Mouse (Mus musculus) neural tube, embryonic 14.5 days (tissue): ENCODE measurements around the gene Oaz1. TPM values are rescaled to one million over a fixed set of nuclear protein-coding genes. Genes with fewer than 3 reads are reported as not detected.

Experiments used
- ATAC-seq: fragments of 200-750 bp; cut with Nextera tagmentation; 2 replicates; pipeline ENCODE4 v1.8.0; 2017; ENCODE audit warnings: low read depth, mild to moderate bottlenecking, moderate TSS enrichment, moderate library complexity
- H3K27ac ChIP-seq: fragments of 300-500 bp; sonication (generic); 2 replicates; pipeline ENCODE4 v1.5.1; 2014; ENCODE audit warnings: low read depth, mild to moderate bottlenecking, control low read depth, low read length, moderate library complexity, mixed read lengths
- H3K27me3 ChIP-seq: fragments of 300-500 bp; sonication (generic); 2 replicates; pipeline ENCODE4 v1.6.1; 2014; ENCODE audit warnings: low read length; ENCODE audit not compliant: control insufficient read depth, insufficient read depth
- H3K36me3 ChIP-seq: fragments of 300-500 bp; sonication (generic); 2 replicates; pipeline ENCODE4 v1.6.1; 2014; ENCODE audit warnings: low read length, mixed read lengths; ENCODE audit not compliant: control insufficient read depth, insufficient read depth
- H3K4me1 ChIP-seq: fragments of 300-500 bp; sonication (generic); 2 replicates; pipeline ENCODE4 v1.6.1; 2014; ENCODE audit warnings: low read length; ENCODE audit not compliant: control insufficient read depth, insufficient read depth
- H3K4me2 ChIP-seq: fragments of 300-500 bp; sonication (generic); 2 replicates; pipeline ENCODE4 v1.6.1; 2014; ENCODE audit warnings: mild to moderate bottlenecking, low read depth, low read length, control low read depth
- H3K4me3 ChIP-seq: fragments of 300-500 bp; sonication (generic); 2 replicates; pipeline ENCODE4 v1.5.1; 2014; ENCODE audit warnings: low read depth, low read length, control low read depth, mixed read lengths
- H3K9ac ChIP-seq: fragments of 300-500 bp; sonication (generic); replicated peaks from 2 replicates; pipeline ENCODE4 v1.6.1; 2014; ENCODE audit warnings: low read depth, mild to moderate bottlenecking, control low read depth, low read length, mixed read lengths
- H3K9me3 ChIP-seq: fragments of 300-500 bp; sonication (generic); 2 replicates; pipeline ENCODE4 v1.6.1; 2016; ENCODE audit warnings: low read length; ENCODE audit not compliant: control insufficient read depth
- WGBS: fragments of 180-500 bp; shearing (Covaris S2); extraction: QIAGEN DNeasy Blood & Tissue Kit; methylation state at CpG from one replicate; pipeline ENCODE4 v1.1.7; 2014; 5-methylcytosine and 5-hydroxymethylcytosine counted together
- polyA plus RNA-seq: library from polyadenylated mRNA; unstranded; fragments of >200 nt; fragmentation: Nextera tagmentation; extraction: Ambion mirVana; gene quantifications from 2 replicates; pipeline ENCODE4 v1.2.1, GENCODE M21; 2014

Gene Oaz1
- polyA plus RNA-seq, 1 experiment from 2014 or later: 1,236 TPM

DNA sequence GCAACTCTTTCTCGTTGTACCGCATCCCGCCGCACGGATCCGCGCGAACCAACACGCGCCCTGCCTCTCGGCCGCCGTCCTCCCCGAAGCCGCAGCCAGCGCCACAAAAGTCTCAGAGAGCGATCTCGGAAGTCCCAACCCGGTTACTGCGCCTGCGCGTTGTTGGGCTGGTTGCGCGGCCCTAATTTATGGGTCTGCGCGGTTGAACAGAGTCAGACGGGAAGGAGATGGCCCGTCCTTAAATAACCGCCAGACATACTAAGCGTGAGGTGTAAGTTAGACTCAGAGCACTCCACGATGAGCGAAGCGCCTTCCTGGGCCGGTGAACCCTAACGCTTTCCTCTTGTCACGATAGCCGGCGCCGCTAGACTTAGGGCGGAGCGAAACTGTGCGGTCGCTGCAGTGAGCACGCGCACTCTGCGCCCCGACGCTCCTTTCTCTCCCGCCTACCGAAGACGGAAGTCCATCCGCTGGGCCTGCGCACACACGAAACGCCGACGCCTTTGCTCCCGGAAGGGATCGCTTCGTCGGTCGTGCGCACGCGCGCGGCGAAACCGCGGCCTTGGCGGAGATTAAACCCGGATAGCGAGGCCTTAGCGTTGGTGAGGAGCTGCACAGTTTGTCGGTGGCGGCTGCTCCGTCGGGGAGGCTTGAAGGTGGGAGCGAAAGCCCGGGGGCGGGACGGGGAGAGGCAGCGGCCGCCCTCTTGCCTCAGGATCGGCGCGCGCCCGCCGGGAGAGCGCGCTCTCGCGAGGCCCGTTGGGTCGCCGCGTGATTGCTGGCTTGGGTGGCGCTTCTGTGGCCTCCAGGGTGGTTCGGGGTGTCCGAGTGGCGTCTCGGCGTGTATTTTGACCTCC lies 28.1 kb upstream of the Oaz1 start, which contains the start of the genes Sf3a2 and Plekhj1:
TSS of gene Sf3a2 (plus strand) at position 49 of the 857 bp plus-strand sequence.
TSS of gene Plekhj1 (minus strand) at position 477 of the 857 bp plus-strand sequence.
- H3K36me3 ChIP-seq: peaks cover 50% of the 10 kb centered on the region
- peak within 1 kb of the TSS; percentile 94 for H3K4me3 ChIP-seq
- H3K27ac ChIP-seq: peak within 1 kb of the TSS; percentile 97
- peak within 1 kb of the TSS; percentile 95 for H3K9ac ChIP-seq
- H3K4me1 ChIP-seq: peaks cover 24% of the 10 kb centered on the region
- H3K27me3 ChIP-seq: no peaks in the 10 kb centered on the region
- H3K4me2 ChIP-seq: peak within 1 kb of the TSS; percentile 91
- no peaks in the 10 kb centered on the region for H3K9me3 ChIP-seq
- under 1% methylated on average over 100 of the region's 104 CpGs for WGBS
- ATAC-seq: peak; percentile 93

GRCm38 (mm10) chr10:80799070-80799566 lies 27.3 kb upstream of the Oaz1 start:
- H3K9ac ChIP-seq: peak overlapping the region; percentile 95
- peak overlapping the region; percentile 97 for H3K27ac ChIP-seq
- H3K9me3 ChIP-seq: no peaks in the 10 kb centered on the region
- peaks cover 50% of the 10 kb centered on the region for H3K36me3 ChIP-seq
- peak overlapping the region; percentile 91 for H3K4me2 ChIP-seq
- WGBS: 4% methylated on average over 18 of the region's 18 CpGs
- H3K4me1 ChIP-seq: peaks cover 24% of the 10 kb centered on the region
- no peak for ATAC-seq
- no peaks in the 10 kb centered on the region for H3K27me3 ChIP-seq
- peak overlapping the region; percentile 94 for H3K4me3 ChIP-seq

DNA sequence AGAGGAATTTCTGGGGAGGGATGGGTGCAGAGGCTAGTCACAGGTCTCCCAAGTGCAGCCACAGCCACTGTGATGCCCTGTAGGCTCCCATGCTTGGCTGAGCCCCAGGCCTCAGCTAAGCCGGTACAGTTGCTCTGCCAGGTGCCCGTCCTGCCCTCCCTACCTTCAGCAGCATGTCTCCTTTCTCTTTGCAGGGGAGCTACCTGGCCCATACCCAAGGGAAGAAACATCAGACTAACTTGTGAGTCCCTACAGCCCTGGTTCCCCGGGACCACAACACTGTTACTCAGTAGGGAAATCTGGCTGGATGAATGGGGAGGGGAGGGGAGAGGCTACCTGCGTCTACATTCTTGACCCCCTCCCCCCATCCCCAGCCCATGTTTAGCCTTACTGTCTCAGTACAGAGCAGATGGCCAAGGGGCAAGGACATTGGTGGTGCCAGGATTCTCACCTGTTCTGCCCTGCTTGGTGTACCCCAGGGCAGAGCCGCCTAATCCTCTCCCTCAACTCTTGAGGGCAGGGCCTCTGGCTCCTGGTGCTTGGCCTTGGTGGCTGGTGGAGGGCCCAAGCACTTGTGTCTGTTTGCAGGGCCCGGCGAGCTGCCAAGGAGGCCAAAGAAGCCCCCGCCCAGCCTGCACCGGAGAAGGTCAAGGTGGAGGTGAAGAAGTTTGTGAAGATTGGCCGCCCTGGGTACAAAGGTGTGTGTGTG lies 24.1 kb upstream of the Oaz1 start:
- no peak for ATAC-seq
- H3K9me3 ChIP-seq: no peaks in the 10 kb centered on the region
- H3K4me3 ChIP-seq: no peak overlapping the region
- no peaks in the 10 kb centered on the region for H3K27me3 ChIP-seq
- H3K27ac ChIP-seq: no peak overlapping the region
- no peak overlapping the region for H3K9ac ChIP-seq
- H3K4me1 ChIP-seq: peaks cover 18% of the 10 kb centered on the region
- 95% methylated on average over 10 of the region's 10 CpGs for WGBS
- peaks cover 37% of the 10 kb centered on the region for H3K36me3 ChIP-seq
- no peak overlapping the region for H3K4me2 ChIP-seq

GRCm38 (mm10) chr10:80802996-80803395 lies 23.5 kb upstream of the Oaz1 start:
- H3K4me3 ChIP-seq: no peak overlapping the region
- no peak overlapping the region for H3K9ac ChIP-seq
- no peaks in the 10 kb centered on the region for H3K27me3 ChIP-seq
- no peak overlapping the region for H3K4me2 ChIP-seq
- H3K9me3 ChIP-seq: no peaks in the 10 kb centered on the region
- peaks cover 37% of the 10 kb centered on the region for H3K36me3 ChIP-seq
- no peak overlapping the region for H3K27ac ChIP-seq
- peaks cover 18% of the 10 kb centered on the region for H3K4me1 ChIP-seq
- 84% methylated on average over 3 of the region's 3 CpGs for WGBS
- ATAC-seq: no peak

DNA sequence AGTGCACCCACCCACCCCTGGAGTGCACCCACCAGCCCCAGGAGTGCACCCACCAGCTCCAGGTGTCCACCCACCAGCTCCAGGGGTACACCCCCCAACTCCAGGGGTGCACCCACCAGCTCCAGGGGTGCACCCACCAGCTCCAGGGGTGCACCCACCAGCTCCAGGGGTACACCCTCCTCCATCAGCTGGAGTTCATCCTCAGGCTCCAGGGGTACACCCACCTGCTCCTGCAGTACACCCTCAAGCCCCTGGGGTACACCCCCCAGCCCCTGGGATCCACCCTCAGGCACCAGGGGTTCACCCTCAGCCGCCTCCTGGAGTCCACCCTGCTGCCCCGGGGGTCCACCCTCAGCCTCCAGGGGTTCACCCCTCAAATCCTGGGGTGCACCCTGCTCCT lies 22.1 kb upstream of the Oaz1 start:
- WGBS: 96% methylated on average over 2 of the region's 2 CpGs
- Histone ChIP-seq H3K9ac (no peak overlapping the region), H3K36me3 (peaks cover 37% of the 10 kb centered on the region)

DNA sequence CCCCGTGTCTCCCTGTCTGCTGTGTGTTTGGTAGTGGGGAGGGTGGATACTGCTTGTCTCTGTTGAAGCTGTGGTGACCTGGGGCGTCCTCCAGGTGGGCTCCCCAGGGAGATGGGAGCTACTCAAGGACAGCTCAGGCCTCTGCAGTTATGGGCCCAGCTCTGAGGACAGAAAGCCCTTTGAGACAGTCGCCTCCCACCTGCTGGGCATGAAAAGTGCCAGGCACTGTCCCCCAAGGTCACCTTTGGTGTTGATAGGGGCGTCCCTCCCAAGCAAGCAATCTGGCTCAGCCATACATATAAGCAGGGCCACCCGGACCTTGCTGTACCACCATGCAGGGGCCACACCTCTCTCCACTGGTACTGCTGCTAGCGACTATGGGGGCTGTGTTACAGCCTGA lies 21.5 kb upstream of the Oaz1 start, which contains the start of gene Amh:
TSS of gene Amh (plus strand) at position 328 of the 400 bp plus-strand sequence.
- Histone ChIP-seq H3K4me2 (no peak within 1 kb of the TSS), H3K4me3 (no peak within 1 kb of the TSS), H3K36me3 (peaks cover 37% of the 10 kb centered on the region), H3K27me3 (peaks cover 3% of the 10 kb centered on the region), H3K27ac (no peak within 1 kb of the TSS), H3K9ac (no peak within 1 kb of the TSS), H3K4me1 (peaks cover 21% of the 10 kb centered on the region), H3K9me3 (no peaks in the 10 kb centered on the region)
- WGBS: 72% methylated on average over 6 of the region's 6 CpGs
- no peak for ATAC-seq

More for the DNA sequence above, 22.1 kb upstream of the Oaz1 start:
- H3K4me3 ChIP-seq: no peak overlapping the region
- ATAC-seq: no peak
- H3K27ac ChIP-seq: no peak overlapping the region
- no peaks in the 10 kb centered on the region for H3K9me3 ChIP-seq
- no peak overlapping the region for H3K4me2 ChIP-seq
- peaks cover under 1% of the 10 kb centered on the region; the same call in 1 of the 2 replicates for H3K27me3 ChIP-seq
- H3K4me1 ChIP-seq: peaks cover 25% of the 10 kb centered on the region

- H3K4me3 ChIP-seq: no peak overlapping the region
- no peak overlapping the region for H3K27ac ChIP-seq
- peaks cover 37% of the 10 kb centered on the region for H3K36me3 ChIP-seq
- no peak overlapping the region for H3K9ac ChIP-seq
- WGBS: 85% methylated on average over 5 of the region's 5 CpGs
- H3K4me2 ChIP-seq: no peak overlapping the region
- ATAC-seq: no peak
- peaks cover 17% of the 10 kb centered on the region for H3K4me1 ChIP-seq
- peaks cover 6% of the 10 kb centered on the region for H3K27me3 ChIP-seq
- no peaks in the 10 kb centered on the region for H3K9me3 ChIP-seq
Observed at GRCm38 (mm10) chr10:80805322-80805721, 21.1 kb upstream of the Oaz1 start.

- peaks cover 8% of the 10 kb centered on the region for H3K27me3 ChIP-seq
- peaks cover 17% of the 10 kb centered on the region for H3K4me1 ChIP-seq
- WGBS: 14% methylated on average over 3 of the region's 3 CpGs
- H3K4me2 ChIP-seq: no peak overlapping the region
- peak; percentile 24; the same call in 1 of the 2 replicates for ATAC-seq
- no peak overlapping the region for H3K9ac ChIP-seq
- no peak overlapping the region for H3K27ac ChIP-seq
- H3K9me3 ChIP-seq: no peaks in the 10 kb centered on the region
- H3K4me3 ChIP-seq: no peak overlapping the region
- peaks cover 35% of the 10 kb centered on the region for H3K36me3 ChIP-seq
Observed at GRCm38 (mm10) chr10:80805925-80806324, 20.5 kb upstream of the Oaz1 start.
